In genomic region chr1:73996209-73996608, GRCm38 (mm10) we compare ENCODE assay signal across 8 mouse cellular contexts.
A peak's percentile ranks its signal among the peaks of the same experiment; 100 is the strongest.
DNase-seq lines count a peak whose midpoint lies in the region; ATAC-seq lines count a peak whose summit lies in the region.

No protein-coding gene starts in this region.

- peaks cover 21% of the 10 kb centered on the region for H3K36me3 ChIP-seq in intestine, embryonic 14.5 days (ENCODE audit: control insufficient read depth, insufficient read depth, low read length)
- H3K36me3 ChIP-seq in intestine, embryonic 16.5 days (ENCODE audit: control insufficient read depth, insufficient read depth, low read length): no peaks in the 10 kb centered on the region

- no peak overlapping the region for H3K9ac ChIP-seq in intestine, embryonic 14.5 days (ENCODE audit: low read length)
- no peak overlapping the region for H3K9ac ChIP-seq in intestine, embryonic 16.5 days (ENCODE audit: low read depth, low read length)

- no peak for ATAC-seq in intestine, embryonic 14.5 days (replicated peaks; ENCODE audit: low FRiP score, low TSS enrichment, low read depth)
- ATAC-seq in intestine, embryonic 16.5 days: no peak
- peak; percentile 74 for ATAC-seq in CD4-positive, CD25-positive, alpha-beta regulatory T cell, adult 4 months
- 0 out of 2 replicates have a peak, but pooled peaks have one; percentile 39 for ATAC-seq in erythroblast, adult 5-6 weeks (replicated peaks; ENCODE audit: low FRiP score, poor library complexity, severe bottlenecking)

- H3K4me3 ChIP-seq in intestine, embryonic 14.5 days (ENCODE audit: low read depth, low read length): no peak overlapping the region
- H3K4me3 ChIP-seq in intestine, embryonic 16.5 days (ENCODE audit: low read length): no peak overlapping the region

- no peak overlapping the region for H3K27ac ChIP-seq in intestine, embryonic 14.5 days (ENCODE audit: low read depth)
- no peak overlapping the region for H3K27ac ChIP-seq in intestine, embryonic 16.5 days (ENCODE audit: low read length)

- peak; percentile 74 for DNase-seq in intestine, embryonic 14.5 days (ENCODE audit: low spot score)
- DNase-seq in adrenal gland, postnatal 14 days: peak; percentile 87
- peak; percentile 83 for DNase-seq in kidney, postnatal 10 days
- peak; percentile 90 for DNase-seq in lung, postnatal 36 days
- peak; percentile 73 for DNase-seq in testis, postnatal 14 days (ENCODE audit: low spot score)

- no peaks in the 10 kb centered on the region for H3K9me3 ChIP-seq in intestine, embryonic 14.5 days (ENCODE audit: control insufficient read depth, low read length)
- H3K9me3 ChIP-seq in intestine, embryonic 16.5 days (ENCODE audit: control insufficient read depth, low read length): no peaks in the 10 kb centered on the region

- H3K27me3 ChIP-seq in intestine, embryonic 14.5 days (replicated peaks; ENCODE audit: control insufficient read depth, insufficient read depth, low read length): no peaks in the 10 kb centered on the region
- H3K27me3 ChIP-seq in intestine, embryonic 16.5 days (replicated peaks; ENCODE audit: control insufficient read depth, insufficient read depth, low read length): no peaks in the 10 kb centered on the region

- WGBS in intestine, embryonic 14.5 days: 60% methylated on average over 2 of the region's 2 CpGs
- 54% methylated on average over 2 of the region's 2 CpGs for WGBS in intestine, embryonic 16.5 days

- H3K4me1 ChIP-seq in intestine, embryonic 14.5 days (replicated peaks; ENCODE audit: control insufficient read depth, insufficient read depth, low read length): peaks cover 28% of the 10 kb centered on the region
- H3K4me1 ChIP-seq in intestine, embryonic 16.5 days (ENCODE audit: control insufficient read depth, insufficient read depth, low read length): peaks cover 29% of the 10 kb centered on the region

- no peak overlapping the region for H3K4me2 ChIP-seq in intestine, embryonic 14.5 days (ENCODE audit: low read length)
- H3K4me2 ChIP-seq in intestine, embryonic 16.5 days (ENCODE audit: low read depth, low read length): no peak overlapping the region

Comparison
In these comparisons a context has a peak if more than half of its experiments do, and no peak if none do; other contexts are left out.
1. ATAC-seq: peak in CD4-positive, CD25-positive, alpha-beta regulatory T cell, adult 4 months (single experiment) and erythroblast, adult 5-6 weeks (single experiment); none in intestine, embryonic 14.5 days (single experiment) and intestine, embryonic 16.5 days (single experiment).
2. Peak in every context shown above with its lines, with median percentiles within 50 percentile points of each other: DNase-seq.